Mouse (Mus musculus): ENCODE results near the gene Spata13.

DNA sequence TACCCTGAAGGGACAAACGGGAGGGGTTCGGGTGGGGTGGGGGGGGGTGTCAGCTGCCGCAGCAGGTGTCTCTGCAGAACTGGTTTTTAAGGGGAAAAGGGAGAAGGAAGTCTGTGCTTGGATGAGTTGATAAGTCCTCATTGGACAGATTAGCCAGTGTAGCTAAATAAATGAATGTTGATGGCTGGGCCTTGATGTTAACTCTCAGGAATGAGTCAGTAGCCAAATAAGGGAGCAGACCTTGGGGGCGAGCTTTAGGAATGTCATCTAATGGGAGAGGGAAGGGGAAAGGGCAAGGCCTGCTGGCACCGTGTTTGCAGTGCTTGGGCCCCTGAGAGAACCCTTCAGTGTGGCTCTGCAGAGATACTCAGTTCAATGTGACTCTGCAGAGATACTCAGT lies 12.6 kb downstream of the Spata13 start:
- TF ChIP-seq TAL1 (IDR thresholded peaks at IDR 0.05; ENCODE audit: low read length) (no peak), GATA1 (IDR thresholded peaks at IDR 0.05; ENCODE audit: low read length) (no peak)

Data from erythroblast, embryonic 14.5 days (primary cell).